Mouse (Mus musculus) cerebellum, adult 9-11 months (tissue): ENCODE results near the gene Steap4.
"Not testable (repeated sequence)": the region's sequence is repeated elsewhere in the genome, so short reads cannot be mapped to it uniquely, and the experiment has no call there.

Experiments
- DNase-seq: peaks from one replicate; pipeline ENCODE4 v3.0.0; 2022

Gene Steap4

GRCm38 (mm10) chr5:7960176-7960575 lies at the start of gene Steap4:
TSS of gene Steap4 (plus strand) at chr5:7960457.
- DNase-seq: no peak

GRCm38 (mm10) chr5:7911975-7912374 lies 48.3 kb upstream of the Steap4 start:
- no peak for DNase-seq

GRCm38 (mm10) chr5:7917501-7918295 lies 42.6 kb upstream of the Steap4 start:
- no peak for DNase-seq

GRCm38 (mm10) chr5:7918296-7918579 lies 42.0 kb upstream of the Steap4 start:
- no peak for DNase-seq

GRCm38 (mm10) chr5:7919681-7920080 lies 40.6 kb upstream of the Steap4 start:
- no peak for DNase-seq

GRCm38 (mm10) chr5:7922751-7923150 lies 37.5 kb upstream of the Steap4 start:
- no peak for DNase-seq

GRCm38 (mm10) chr5:7923666-7924065 lies 36.6 kb upstream of the Steap4 start:
- DNase-seq: no peak

- no peak for DNase-seq
Observed at GRCm38 (mm10) chr5:7932234-7933221, 27.7 kb upstream of the Steap4 start.

- DNase-seq: not testable (repeated sequence)
Observed at GRCm38 (mm10) chr5:7933495-7933894, 26.8 kb upstream of the Steap4 start.

- no peak for DNase-seq
Observed at GRCm38 (mm10) chr5:7933933-7934675, 26.2 kb upstream of the Steap4 start.

GRCm38 (mm10) chr5:7954838-7955237 lies 5.4 kb upstream of the Steap4 start:
- DNase-seq: no peak

GRCm38 (mm10) chr5:7955371-7955966 lies 4.8 kb upstream of the Steap4 start:
- no peak for DNase-seq

GRCm38 (mm10) chr5:7958061-7958460 lies 2.2 kb upstream of the Steap4 start:
- DNase-seq: no peak

GRCm38 (mm10) chr5:7959286-7959685 lies 971 bp upstream of the Steap4 start:
- DNase-seq: no peak

- no peak for DNase-seq
Observed at GRCm38 (mm10) chr5:7961113-7961512, 856 bp downstream of the Steap4 start.

- peak; percentile 25 for DNase-seq
Observed at GRCm38 (mm10) chr5:7965281-7965680, 5.0 kb downstream of the Steap4 start.

- DNase-seq: no peak
Observed at GRCm38 (mm10) chr5:7968152-7968551, 7.9 kb downstream of the Steap4 start.

- no peak for DNase-seq
Observed at GRCm38 (mm10) chr5:7972266-7972665, 12.0 kb downstream of the Steap4 start.

GRCm38 (mm10) chr5:7974522-7975197 lies 14.4 kb downstream of the Steap4 start:
- DNase-seq: no peak

GRCm38 (mm10) chr5:7980586-7980985 lies 20.3 kb downstream of the Steap4 start:
- no peak for DNase-seq

- DNase-seq: no peak
Observed at GRCm38 (mm10) chr5:7987962-7988361, 27.7 kb downstream of the Steap4 start.

- DNase-seq: no peak
Observed at GRCm38 (mm10) chr5:7988415-7988814, 28.2 kb downstream of the Steap4 start.
